Mouse (Mus musculus) c-Kit-positive CD71-positive TER-119-positive erythroid progenitor cells, embryonic 14.5 days (primary cell): ENCODE data around the gene Dmd.
"Not testable (repeated sequence)": the region's sequence is repeated elsewhere in the genome, so short reads cannot be mapped to it uniquely, and the experiment has no call there.

Source experiments
- DNase-seq: peaks from one replicate; pipeline ENCODE4 v3.0.0-alpha.2; 2013; ENCODE audit warnings: low spot score

Gene Dmd

DNA sequence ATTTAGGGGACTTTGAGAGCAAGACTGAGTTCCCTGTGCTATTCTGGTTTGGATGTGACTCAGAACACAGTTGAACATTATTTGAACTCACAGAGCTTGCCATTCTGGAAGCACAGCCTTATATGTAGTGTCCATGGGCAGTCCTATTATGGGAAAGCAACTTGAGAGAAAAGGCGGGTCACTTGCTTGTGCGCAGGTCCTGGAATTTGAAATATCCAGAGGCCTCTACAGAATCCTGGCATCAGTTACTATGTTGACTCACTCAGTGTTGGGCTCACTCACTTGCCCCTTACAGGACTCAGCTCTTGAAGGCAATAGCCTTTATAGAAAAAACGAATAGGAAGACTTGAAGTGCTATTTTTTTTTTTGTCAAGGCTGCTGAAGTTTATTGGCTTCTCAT lies at the start of gene Dmd:
Gene Dmd, plus strand, starts transcription at position 241 of the 400 bp plus-strand sequence.
- DNase-seq = no peak

DNA sequence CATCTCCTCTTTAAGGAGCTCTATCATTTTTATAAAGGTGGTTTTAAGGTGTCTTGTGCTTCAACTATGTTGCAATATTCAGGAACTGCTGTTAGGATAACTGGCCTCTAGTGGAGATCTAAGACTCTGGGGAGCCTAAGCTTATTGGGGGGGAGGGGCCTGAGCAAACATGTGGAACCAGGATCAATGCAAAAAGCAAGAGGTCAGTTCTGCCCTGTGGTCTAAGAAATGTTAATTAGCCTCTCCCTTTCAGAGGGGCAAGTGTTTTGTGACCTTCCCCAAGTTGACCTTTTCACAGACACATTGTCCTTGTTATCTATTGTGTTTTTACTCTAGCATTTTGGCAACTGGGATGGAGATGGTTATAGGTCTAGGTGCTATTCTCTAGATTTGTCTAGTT lies 47.2 kb upstream of the Dmd start:
- DNase-seq = no peak

DNA sequence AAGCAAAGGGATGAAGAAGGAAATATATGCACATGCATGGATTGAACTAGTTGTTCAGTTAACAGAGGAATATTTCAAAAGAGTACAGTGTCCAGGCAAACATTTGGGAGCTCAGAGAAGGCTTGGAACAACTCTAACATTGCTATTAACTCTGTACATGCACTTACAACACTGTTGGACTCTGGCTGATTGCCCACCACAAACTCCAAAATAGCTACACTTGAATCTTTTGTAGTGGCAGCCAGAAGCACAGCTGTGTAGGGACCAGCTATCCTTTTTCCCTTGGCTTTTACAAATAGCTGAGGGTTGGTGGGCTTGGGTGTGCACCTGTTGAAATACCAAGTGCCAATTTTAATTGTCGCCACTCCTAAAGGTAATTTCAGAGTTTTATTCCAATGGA lies 39.0 kb downstream of the Dmd start:
- no peak for DNase-seq

DNA sequence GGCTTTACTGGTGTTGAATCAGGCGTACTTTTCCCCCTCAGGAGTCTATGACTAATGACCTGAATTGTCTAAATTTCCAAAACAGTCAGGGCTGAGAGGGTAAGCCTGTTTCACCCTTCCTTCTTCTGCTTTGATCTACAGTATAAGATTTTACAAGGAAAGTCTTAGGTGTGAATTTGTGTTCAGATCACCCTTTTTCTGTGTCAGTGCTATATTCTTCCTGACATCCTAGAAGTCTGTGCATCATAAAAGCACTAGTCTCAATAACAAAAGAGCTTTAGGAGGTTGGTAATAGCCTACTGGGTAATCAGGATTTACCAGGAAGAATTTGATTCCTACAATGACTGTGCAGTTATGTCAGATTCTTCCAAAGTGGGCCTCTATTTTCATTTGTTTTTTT lies 101.5 kb downstream of the Dmd start:
- no peak for DNase-seq

DNA sequence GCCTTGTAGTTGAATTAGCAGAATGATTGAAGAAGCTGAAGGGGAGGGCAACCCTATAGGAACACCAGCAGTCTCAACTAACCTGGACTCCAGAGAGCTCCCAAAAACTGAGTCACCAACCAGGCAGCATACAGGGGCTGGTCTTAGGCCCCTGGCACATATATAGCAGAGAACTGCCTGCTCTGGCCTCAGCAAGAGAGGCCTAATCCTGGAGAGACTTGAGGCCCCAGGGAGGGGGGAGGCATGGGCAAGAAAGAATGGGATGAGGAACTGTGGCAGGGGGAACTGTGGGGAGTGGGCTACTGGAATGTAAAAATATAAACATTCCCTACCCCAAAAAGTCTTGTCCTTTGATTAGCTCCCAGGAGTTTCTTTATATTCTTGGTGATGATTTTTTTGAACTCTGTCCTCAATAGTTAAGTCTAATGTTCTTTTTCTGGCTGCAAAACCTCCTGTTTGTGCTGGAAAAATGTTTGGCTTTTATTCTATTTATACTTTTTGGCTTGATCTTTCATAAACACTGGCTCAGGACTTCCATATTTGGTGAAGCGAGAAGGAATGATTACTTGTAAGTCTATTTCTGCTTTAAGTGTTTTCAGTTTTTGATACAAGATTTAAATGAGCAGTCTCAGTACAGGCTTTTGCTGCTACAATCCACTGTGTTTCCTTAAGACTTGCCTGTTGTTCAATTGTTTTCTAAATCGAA lies 167.7 kb downstream of the Dmd start:
- DNase-seq = no peak

DNA sequence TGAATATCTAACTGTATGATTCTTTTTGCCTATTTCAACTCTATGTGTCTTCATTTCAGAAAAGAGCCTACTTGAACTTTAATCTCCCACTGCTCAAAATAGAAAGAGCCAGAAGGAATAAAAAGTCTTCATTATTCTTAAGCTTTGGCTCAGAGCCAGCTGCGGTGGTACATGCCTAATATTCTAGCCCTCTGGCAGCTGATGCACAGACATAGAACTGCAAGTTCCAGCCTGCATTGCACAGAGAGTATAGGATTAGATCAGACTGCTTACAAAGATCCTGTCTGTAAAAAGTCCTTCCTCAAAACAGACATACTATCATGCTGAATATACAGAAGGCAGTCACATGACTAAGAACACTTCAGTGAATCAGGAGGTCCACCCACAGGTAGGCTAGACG lies 168.5 kb downstream of the Dmd start:
- DNase-seq = no peak

DNA sequence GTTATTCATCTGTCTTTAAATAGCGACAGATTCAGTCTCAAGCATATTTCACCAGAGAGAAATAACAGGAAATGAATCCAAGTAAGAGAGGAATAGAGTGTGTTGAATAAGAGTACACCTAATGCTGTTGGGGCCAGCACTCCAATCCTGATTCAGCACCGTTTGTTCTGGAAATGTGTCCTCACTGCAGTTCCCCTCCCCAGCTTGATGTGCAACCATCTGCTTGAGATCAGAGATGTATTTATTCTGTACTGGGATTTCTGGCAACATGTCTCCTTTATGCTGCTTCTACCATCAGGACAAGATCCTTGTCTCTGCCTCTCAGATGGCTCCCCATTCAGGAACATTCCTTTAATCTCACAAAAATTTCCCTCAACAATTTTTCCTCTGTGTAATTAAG lies 271.9 kb downstream of the Dmd start:
- DNase-seq = no peak

DNA sequence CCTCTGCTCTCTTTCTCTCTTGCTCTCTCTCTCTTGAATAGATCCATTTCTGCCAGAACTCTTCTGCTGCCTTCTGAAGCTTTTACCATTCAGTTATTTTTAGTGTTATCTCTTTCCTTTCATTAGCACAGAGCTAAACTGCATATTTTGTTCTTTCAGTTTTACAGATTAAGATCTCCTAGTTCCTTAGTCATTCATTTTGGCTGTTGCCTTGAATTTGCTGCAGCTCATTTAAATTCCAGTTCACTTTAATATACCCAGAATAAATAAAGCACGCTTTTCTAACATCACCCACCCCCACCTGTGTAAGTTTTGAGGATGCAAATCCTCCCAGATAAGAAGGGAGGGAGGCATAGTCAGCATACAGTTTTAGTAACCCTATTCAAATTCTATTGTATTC lies 272.4 kb downstream of the Dmd start:
- no peak for DNase-seq

DNA sequence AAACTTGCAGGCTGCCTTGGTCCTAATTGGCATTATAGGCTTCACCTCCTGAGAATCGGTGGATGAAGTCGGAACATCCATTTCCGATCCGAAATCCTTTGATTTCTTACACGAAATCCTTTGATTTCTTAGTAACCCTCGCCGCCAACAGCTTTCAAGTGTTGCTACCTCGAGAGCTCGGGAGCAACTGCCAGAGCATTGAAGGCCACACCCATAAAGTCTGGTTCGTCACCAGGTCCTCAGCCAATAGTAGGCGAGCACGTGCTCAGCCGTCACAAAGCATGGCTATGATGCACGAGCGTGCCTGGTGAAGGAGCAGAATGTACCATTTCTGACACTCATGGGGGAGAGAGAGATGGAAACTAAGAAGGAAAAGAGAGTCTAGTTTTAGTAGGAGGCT lies 538.9 kb downstream of the Dmd start, which contains the start of gene Tsga8:
Gene Tsga8, minus strand, starts transcription at position 327 of the 400 bp plus-strand sequence.
- DNase-seq = no peak

DNA sequence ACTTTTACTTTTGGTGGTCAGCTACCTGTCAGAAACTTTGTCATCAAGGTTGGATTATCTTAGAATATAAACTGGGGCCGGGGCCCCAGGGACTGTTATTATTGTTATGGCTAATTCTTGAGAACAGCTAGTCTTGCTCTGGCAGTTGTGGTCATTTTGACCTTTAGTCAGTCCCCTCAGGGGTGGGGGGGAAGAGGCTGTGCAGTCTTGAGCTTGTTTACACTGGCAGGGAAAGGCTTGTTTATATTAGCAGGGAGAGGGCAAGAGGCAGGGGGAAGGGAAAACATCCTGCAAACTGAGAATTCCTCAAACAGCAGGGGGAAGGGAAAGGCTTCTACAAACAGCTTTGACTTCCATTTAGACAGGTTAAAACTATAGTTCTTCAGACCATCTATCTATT lies 726.3 kb downstream of the Dmd start:
- DNase-seq = no peak

DNA sequence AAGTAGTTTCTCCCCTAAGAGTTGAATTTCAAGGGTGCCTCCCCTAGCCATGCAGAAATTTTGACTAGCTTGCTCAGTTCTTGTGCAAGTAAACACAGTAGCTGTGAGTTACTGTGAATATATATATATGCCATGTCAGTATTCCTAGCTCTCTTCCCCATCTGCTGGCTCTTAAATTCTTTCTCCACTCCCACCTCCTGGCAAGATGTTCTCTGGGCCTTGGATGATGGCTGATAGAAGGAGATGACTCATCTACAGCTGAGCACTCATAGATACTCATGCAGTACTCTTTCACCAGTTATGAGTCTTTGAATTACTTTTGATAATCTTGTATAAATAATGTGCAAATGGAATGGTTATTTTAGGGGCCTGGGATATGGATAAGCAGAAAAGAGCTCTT lies 737.9 kb downstream of the Dmd start:
- DNase-seq = no peak

DNA sequence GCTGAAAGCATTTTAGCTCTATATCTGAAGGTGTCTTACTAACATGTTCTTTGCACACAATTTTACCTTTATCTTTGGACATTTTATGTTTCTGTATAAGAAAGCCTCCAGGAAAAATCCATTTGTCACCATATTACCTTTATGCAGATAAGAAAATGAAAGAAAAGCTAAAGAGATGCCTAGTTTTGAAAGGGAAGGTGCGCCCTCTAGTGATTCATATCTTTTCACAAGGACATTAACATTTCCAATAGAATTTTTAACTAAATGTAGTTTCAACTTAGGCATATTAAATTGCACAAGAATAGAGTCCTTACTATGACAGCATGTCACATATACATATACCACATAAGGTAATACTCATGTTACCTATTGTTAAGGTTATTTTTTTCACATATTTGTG lies 791.9 kb downstream of the Dmd start:
- DNase-seq = no peak

DNA sequence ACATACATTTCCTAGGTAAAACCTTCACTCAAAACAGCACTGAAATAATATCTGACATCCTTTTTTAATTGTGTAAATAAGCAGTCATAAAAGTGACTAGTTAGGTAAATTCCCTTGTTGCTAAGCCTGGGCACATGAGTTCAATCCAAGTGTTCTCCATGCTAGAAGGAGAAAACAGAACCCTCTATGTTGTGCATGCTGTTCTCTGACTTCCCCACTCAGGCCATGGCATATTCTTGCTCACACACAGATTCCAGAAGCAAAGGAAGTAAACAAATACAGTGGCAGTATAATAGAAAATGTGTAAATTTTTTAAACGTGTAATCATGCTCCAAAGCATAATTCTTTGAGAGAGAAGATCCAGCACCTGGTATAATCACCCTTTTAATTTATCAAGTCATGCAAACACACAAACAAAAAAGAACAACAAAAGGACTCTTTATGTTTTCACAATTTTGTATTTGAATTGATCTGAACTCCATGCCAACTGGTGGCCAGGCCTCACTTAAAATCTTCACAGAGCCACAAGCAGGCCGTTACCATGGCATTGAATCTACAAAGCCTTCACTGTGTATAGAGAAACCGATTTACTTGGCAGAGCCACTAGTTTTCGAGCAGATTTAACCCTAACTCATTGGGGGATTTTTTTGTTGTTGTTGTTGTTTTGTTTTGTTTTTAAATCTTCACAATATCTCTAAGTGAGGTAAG lies 797.8 kb downstream of the Dmd start:
- DNase-seq = no peak

DNA sequence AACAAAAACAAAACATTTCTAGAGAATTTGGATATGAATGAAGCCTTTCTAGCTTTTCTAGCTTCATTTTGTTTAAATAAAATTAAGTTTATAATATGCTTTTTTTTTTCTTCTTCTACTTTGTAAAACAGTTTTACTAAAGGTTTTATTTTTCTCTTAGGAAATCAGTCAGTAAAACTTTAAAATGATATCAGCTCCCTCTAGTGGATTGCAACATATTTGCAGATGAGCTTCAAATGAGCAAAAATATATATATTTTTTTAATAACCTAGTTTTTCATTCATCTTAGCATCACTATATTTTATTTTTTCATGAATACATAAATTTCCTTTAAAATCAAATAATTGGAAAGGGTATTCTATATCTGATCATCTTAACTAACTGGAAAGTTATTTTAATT lies 838.7 kb downstream of the Dmd start:
- DNase-seq = no peak

DNA sequence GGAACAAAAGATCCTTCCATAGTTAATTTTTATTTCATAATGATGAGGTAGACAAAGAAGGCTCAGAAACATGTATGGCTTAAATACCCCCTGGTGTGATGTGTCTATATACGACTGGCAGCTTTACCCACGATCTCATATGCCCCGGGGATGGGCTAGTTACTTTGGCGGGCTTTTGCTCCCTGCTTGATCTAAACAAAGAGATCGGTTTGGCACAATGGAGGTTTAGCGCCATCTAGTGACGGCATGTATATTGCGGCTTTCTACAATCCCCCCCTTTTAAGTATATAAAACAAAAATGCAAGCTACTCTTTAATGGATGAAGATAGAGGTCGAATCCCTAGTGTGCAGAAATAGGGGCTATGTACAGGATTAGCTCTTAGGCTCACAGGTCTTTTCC lies 918.8 kb downstream of the Dmd start:
- DNase-seq = not testable (repeated sequence)

DNA sequence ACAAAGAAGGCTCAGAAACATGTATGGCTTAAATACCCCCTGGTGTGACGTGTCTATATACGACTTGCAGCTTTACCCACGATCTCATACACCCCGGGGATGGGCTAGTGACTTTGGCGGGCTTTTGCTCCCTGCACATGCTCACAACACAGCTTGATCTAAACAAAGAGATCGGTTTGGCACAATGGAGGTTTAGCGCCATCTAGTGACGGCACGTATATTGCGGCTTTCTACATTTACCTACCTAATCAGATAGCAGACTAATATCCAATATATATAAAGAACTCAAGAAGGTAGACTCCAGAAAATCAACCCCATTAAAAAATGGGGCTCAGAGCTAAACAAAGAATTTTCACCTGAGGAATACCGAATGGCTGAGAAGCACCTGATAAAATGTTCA lies 926.7 kb downstream of the Dmd start:
- DNase-seq = peak; percentile 31

DNA sequence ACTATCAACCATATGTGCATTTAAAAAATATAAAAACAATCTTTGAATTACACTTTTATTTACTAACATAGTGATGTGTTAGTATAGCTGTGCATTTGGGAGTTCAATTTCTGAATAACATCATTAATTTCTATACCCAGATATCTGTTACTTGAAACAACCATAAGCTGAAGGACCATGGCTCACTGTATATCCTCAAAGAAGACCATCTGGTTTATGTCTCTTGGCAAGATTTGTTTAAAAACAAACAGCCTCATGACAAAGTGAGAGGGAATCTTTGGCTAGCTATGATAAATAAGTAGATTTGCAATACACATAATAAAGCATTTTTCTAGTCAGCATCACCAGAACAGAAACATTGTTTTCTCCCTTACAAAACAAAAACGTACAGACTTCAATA lies 1027.2 kb downstream of the Dmd start:
- DNase-seq = no peak

DNA sequence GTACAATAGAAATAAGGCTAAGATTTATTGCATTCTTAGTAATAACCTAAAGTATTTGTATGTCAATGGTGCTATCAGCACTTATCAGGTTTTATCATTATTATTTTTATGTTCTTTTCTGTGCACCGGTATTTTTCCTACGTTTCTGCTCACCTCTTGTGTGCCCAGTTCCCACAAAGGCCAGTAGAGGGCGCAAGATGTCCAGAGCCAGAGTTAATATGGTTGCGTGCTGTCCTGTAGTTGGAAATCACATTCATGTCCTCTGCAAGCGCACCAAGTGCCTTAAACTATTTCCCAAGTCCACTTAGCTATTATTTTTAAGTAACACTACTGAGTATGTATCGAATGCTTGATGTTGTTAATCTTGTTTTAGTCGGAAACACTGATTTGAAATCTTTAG lies 1052.6 kb downstream of the Dmd start:
- DNase-seq = peak; percentile 6

DNA sequence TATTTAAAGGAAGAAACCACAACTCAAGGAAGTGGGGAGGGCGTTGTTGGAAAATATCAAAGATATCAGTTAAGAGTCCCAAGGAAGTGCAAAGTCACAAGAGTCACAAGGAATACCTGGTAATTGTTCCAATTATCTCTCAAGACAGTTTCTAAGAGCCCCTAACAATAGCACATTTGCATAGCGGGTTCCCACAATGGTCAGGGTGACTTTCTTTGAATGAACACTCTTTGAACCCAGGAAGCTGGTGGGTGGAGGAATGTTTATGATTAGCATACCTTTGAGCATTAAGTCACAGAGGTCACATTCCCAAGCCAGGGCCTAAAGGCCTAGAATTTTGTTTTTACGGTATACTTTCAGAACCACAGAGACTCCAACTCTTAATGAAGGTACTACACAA lies 1113.8 kb downstream of the Dmd start:
- not testable (repeated sequence) for DNase-seq

DNA sequence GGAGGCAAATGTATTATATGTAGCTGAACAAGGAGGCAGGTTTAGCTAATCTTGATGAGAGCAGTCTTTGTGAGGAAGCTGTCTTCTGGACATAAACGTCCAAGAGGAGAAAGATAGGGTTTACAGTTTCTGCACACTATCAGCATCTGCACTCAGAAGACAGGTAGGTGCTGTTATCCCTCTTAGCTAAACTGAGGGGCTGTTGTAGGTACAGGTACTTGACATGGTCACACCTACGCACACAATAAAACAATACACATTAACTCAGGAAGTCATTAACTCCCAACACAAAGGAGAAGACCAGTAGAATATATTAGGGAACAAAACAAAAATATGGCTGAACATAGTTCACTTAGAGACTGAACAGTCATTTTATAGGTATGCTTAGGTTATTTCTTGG lies 1217.2 kb downstream of the Dmd start:
- no peak for DNase-seq

DNA sequence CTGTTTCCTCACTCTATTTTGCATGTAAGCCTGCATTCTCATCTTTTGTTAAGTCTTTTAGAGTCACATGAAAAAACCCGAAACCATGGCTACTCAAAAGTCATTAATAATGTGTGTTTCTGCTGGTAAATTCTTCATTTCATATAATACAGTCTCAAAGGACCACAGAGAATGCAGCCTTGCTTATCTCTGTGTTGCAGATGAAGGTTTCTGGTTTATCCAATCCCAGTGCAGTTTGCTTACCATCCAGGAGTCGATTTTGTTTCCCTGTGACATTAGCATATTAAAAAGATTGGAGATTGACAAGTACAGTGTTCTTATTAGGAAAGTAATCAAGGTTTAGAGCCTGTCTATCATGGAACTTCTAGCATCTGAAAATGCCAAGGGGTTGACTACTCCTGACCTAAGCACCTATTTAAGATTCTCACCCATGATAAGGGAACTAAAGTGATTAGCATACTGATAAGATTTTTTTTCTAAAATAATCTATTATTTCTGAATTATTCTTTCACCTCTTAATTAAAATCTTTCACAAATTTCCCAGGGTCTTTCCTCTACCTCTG lies 1292.7 kb downstream of the Dmd start:
- DNase-seq = no peak

DNA sequence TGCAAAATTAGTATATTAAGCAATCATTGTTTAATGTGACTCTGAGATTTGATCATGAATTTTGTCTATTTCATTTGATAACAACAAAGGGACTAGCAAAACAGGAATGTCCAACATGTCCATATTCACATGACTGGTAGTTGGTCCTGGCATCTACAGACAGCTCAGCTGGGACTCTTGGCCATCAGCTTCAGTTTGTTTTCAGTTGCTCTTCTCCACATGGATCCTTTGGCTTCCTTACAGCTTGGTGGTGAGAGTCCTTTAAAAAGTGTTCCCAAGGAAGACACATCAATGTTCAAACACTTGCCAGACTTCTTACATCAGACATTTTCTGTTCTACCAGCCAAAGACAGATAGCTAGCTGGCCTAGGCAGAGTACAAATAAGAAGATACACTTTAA lies 1381.9 kb downstream of the Dmd start:
- no peak for DNase-seq

DNA sequence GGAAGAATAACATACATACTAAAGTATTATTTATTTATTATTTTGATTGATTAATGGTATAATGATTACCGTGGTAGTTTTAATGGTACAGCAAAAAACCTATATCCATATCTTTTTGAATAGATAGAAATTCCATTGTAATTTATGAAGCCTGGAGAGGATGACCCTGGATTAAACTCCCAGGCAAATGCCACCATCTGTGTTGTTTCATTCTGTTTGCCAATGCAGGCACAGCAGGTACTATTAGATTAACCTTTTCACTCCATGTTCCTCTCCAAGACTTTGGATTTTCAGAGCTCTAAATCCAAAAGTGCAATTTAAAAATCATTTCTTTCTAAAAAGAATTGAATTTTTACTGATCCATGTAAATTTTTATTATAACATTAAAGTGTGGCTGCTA lies 1383.5 kb downstream of the Dmd start:
- no peak for DNase-seq

DNA sequence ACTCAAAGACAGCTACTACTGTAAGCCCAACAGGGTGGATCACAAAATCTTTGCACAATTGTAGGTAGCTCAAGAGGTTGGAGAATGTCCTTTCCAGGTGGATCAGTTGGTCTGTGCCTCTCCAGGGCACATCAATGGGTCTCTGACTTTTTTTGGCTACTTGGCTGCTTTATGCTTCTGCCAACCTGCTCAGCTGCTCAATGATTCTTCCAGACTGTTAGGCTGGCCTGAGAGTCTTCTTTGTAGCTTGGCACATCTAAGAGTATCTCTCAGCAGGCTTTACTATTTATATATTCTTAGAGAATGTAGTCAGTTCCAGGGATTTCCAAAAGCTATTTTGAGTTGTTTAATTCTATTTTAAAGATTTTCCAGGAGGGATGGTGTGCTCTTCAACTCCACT lies 1416.3 kb downstream of the Dmd start:
- DNase-seq = no peak
